Mouse (Mus musculus): ENCODE data around the gene E130311K13Rik. TPM values are rescaled to one million over a fixed set of nuclear protein-coding genes. Genes with fewer than 3 reads are reported as not detected.

Gene E130311K13Rik
- total RNA-seq (2021), result 1 to 10 TPM; 6.6 to 7.1 TPM
- long read RNA-seq, experiment 1, transcript E130311K13Rik-201 (5 exons, 1,640 nt), result major isoform, 13 of 14 reads
- long read RNA-seq, experiment 1, partial matches to known transcripts, result 0 of 14 reads
- long read RNA-seq, experiment 1, other reads (novel, unspliced or antisense), result 1 of 14 reads
- long read RNA-seq, experiment 2, transcript E130311K13Rik-201 (5 exons, 1,640 nt), result major isoform, 8 of 8 reads
- long read RNA-seq, experiment 2, partial matches to known transcripts, result 0 of 8 reads
- long read RNA-seq, experiment 2, other reads (novel, unspliced or antisense), result 0 of 8 reads

- DNase-seq (ENCODE audit: low spot score), result peak; percentile 90
Observed at GRCm38 (mm10) chr3:63928878-63929859, at the start of gene E130311K13Rik. E130311K13Rik (minus strand) TSS chr3:63929472.

- no peak for DNase-seq (ENCODE audit: low spot score)
Observed at GRCm38 (mm10) chr3:63977895-63978294, 48.6 kb upstream of the E130311K13Rik start.

DNA sequence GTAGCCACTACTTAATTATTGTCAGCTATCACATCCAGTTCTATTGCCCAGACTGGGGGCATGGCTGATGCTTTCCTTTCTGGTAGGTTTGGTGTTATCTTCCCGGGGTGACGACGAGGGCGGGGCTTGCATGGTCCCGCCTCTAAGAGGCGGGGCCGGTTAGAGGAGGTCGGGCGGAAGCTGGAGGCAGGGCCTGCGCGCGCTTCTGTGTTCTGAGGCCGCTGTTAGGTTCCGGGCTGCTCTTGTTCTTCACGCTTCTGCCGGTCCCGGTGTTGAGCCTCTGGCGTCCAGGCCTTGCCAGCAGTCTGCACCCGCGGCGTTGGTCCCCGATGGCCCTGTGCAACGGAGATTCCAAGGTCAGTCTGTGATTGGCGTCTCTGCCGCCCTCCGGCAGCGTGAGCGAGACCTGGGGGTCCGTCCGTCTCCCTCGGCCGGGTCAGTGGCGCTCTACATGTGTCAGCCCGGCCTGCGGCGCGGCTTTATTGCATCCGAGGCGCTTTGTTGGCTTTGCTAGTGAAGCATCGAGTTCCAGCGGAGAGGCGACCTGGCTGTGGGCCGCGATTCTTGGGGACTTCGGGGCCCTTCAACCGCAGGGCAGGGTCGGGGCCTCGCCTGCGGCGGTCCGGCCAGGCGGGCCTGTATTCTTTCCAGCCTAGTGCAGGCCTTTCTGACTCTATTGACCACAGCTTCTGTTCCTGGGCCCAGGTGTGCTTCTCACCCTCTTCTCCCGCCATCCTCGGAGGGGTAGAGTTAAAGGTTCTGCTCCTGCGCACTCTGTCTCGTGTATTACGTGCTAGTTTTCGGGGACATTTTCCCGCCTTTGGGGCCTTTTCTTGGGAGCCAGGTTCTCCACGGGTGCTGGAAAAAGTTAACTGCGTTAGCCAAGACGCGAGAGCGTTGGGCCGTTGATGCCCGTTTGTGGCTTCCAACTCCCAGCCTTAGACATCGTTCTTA, 47.0 kb upstream of the E130311K13Rik start, which contains the start of gene Gmps:
TSS of gene Gmps (plus strand) at position 152 of the 954 bp plus-strand sequence.
- DNase-seq (ENCODE audit: low spot score), result peak; percentile 93

DNA sequence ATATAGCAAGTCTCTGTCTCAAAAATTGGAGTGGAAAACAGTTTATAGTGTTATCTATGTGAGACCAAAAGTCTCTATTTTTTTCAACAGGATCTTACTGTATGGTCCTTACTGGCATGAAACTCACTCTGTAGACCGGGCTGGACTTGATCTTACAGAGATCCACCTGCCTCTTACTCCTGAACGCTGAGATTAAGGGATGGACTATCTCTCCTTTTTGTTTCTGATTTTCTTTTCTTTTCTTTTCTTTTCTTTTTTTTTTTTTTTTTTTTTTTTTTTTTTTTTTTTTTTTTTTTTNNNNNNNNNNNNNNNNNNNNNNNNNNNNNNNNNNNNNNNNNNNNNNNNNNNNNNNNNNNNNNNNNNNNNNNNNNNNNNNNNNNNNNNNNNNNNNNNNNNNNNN, 36.7 kb upstream of the E130311K13Rik start:
- no peak for DNase-seq (ENCODE audit: low spot score)

GRCm38 (mm10) chr3:63964922-63965249, 35.6 kb upstream of the E130311K13Rik start:
- DNase-seq (ENCODE audit: low spot score), result no peak

DNA sequence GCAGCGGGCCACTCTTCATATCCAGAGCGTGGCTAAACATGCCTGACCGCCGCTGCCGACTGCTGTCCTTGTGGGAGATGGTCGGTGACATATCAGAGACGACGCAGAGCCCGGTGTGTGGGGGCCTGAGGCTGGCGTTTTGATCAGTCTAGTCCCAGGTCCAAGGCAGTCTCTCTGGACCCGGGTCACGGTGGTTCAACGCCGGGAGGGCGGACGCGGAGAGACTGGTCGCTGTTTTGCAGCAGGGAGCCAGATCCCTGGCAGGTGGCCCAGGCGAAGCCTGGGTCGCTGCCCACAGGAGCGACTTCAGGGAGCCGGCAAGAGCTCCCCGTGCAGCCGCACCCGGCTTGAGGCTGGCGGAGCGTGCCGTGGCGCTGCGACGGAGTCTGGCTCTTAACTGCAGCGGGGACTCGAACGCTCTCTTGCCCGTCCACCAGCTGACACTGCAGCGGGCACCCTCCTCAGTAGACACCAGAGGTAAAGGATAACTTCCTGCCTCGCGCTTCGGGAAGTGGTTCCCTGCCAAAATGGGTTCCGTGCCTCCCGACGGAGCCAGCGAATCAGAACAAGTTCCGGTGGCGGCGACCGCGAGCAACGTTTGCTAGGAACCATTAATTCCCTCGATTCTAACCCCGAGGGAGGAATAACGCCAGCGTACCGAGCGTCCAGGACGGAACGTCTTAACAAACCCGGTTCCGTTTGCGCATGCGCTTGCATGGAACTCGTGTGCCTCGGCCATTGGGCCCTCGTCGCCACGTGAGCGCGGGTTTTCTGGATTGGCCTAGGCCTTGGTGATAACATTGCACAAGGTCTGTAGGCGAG, 35.0 kb upstream of the E130311K13Rik start, which contains the start of gene Slc33a1:
TSS of gene Slc33a1 (minus strand) at position 669 of the 822 bp plus-strand sequence.
- peak; percentile 99 for DNase-seq (ENCODE audit: low spot score)

GRCm38 (mm10) chr3:63963421-63964099, 34.3 kb upstream of the E130311K13Rik start:
- peak; percentile 7 for DNase-seq (ENCODE audit: low spot score)

- DNase-seq (ENCODE audit: low spot score), result no peak
Observed at GRCm38 (mm10) chr3:63949837-63950236, 20.6 kb upstream of the E130311K13Rik start.

DNA sequence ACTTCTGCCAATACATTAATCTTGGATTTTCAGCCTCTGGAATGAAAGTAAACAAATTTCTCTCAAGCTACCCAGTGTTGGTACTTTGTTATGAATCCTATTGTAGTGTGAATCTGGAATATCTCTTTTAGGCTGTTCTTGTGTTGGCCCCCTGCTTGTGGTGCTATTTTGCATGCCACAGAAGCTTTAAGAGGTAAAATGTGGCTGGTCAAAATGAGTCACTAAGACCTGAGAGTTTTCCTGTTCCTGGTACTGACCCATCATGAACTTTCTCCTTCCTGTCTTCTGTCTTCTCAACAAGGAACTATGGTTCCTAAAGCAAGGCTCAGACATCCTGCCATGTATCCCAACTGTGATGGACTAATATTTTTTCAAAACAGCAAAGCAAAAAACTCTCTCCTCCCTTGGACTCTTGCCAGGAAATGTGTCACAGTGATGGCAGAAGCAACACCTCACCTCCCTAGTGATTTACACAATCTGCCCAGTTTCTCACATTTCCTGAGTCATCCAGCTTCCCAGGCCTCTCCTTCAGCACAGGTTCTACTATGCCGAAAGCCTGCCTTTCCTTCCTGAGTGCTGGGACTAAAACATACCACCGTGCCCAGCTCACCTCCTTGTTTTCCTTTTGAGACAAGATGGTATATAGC, 12.1 kb upstream of the E130311K13Rik start:
- peak; percentile 25 for DNase-seq (ENCODE audit: low spot score)

- no peak for DNase-seq (ENCODE audit: low spot score)
Observed at GRCm38 (mm10) chr3:63938928-63939327, 9.7 kb upstream of the E130311K13Rik start.

- no peak for DNase-seq (ENCODE audit: low spot score)
Observed at GRCm38 (mm10) chr3:63919634-63920033, 9.6 kb downstream of the E130311K13Rik start.

DNA sequence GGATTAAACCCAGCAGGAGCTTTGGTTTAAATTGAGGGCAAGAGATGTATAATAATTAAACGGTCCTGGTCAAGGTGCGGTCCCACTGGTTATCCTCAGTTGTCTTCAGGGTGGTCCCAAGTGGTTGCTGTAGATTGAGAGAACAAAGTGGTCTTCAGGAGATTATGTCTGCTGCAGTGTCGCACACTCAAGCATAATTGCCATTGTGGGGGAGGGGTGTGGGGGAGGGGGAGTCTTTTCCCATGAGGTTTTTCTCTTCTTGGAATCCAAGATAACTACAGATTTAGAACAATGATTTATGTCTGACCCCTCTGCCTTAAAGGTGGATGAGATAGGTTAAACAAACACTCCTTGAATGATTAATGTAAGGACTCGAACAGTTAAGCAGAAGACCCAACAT, 19.0 kb downstream of the E130311K13Rik start:
- no peak for DNase-seq (ENCODE audit: low spot score)

- no peak for DNase-seq (ENCODE audit: low spot score)
Observed at GRCm38 (mm10) chr3:63905241-63905640, 24.0 kb downstream of the E130311K13Rik start.

DNA sequence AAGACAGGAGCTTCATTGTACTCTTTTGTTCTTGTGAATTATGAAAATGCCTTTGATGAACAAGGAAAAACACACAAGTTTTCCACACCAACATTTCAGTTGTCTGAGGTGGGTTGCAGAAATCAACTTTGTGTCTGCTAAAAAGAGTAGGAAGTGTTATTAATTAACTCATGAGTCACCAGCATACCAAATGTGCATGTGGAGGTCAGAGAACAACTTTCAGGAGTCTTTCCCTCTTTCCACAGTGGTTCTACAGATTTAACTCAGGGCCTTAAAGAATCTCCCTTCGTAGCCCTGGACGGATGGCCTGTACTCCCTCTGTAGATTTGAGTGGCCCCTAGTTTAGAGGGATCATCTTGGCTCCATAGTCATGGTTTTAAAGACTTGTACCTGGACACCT, 25.1 kb downstream of the E130311K13Rik start:
- DNase-seq (ENCODE audit: low spot score), result no peak

DNA sequence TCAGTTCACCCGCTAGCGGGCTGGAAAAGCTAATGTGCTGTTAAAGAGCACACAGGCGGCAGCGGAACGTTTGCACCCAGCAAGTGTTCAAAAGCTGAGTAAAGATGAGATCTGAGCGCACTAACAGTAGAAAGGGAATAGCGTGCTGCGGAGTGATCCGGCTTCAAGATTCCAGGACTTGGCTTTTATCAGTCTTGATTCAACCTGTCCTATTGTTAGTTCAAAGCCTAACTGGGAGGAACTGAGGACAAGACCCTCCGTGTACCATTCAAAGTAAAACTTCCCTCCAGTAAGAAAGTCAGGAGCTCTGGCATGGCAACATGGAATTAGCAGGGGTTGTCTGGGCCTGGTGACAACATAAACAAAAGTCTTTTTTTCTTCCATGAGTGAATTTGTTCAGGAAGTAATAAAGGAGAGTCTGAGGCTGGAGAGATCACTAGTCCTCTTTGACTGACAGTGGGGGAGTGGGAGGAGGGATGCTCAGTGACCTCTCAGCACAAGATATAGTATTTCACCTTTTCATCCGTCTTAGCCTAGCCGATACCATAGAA, 29.2 kb downstream of the E130311K13Rik start:
- DNase-seq (ENCODE audit: low spot score), result no peak

DNA sequence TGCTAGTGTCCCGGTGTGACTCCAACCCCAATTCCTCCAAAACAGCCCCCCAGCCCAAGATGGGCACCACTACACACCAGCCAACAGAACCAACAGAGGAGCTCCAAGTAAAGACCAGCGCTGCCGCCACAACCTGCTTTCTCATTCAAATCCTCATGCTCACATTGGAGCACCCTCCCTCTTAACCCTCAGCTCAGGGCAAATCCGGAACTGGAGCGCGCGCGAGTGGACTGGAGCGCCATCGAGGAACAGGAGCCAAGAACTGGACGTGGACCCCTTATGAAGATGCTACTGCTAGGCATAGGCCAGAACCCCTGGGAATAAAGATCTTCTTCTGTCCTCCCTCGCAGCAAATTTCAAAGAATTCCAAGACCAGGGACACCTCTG, 30.0 kb downstream of the E130311K13Rik start, which contains the start of gene Plch1:
TSS of gene Plch1 (minus strand) at position 164 of the 387 bp plus-strand sequence.
- DNase-seq (ENCODE audit: low spot score), result no peak

GRCm38 (mm10) chr3:63898581-63899308, 30.5 kb downstream of the E130311K13Rik start:
- peak; percentile 38 for DNase-seq (ENCODE audit: low spot score)

GRCm38 (mm10) chr3:63897177-63897576, 32.1 kb downstream of the E130311K13Rik start:
- DNase-seq (ENCODE audit: low spot score), result no peak
